Mouse (Mus musculus) bone marrow, adult 2 months (tissue): Measurements from ENCODE around the gene Degs2. TPM values are rescaled to one million over a fixed set of nuclear protein-coding genes. Genes with fewer than 3 reads are reported as not detected.
A peak's percentile ranks its signal among the peaks of the same experiment; 100 is the strongest.

Source experiments
- H3K27ac ChIP-seq: fragments of 200-500 bp; 2 replicates; pipeline ENCODE4 v1.5.1; 2012; ENCODE audit warnings: low read depth, mild to moderate bottlenecking, control low read depth, inconsistent platforms, low read length; ENCODE audit not compliant: control insufficient read depth, poor library complexity, insufficient read depth
- H3K4me1 ChIP-seq: fragments of 200-500 bp; 2 replicates; pipeline ENCODE4 v1.6.1; 2011; ENCODE audit warnings: low read length; ENCODE audit not compliant: control insufficient read depth, insufficient read depth
- H3K4me3 ChIP-seq: fragments of 200-500 bp; replicated peaks from 2 replicates; pipeline ENCODE3; 2011; ENCODE audit warnings: mild to moderate bottlenecking, low read depth, low read length, control low read depth; ENCODE audit not compliant: control insufficient read depth
- CTCF ChIP-seq: fragments of 200-500 bp; IDR thresholded peaks from 2 replicates; pipeline ENCODE4 v1.5.1; 2011; ENCODE audit warnings: low read length, control low read depth; ENCODE audit not compliant: control insufficient read depth, insufficient read depth
- POLR2A ChIP-seq: fragments of 200-500 bp; IDR thresholded peaks from 2 replicates; pipeline ENCODE4 v1.6.1; 2011; ENCODE audit warnings: low read depth, mild to moderate bottlenecking, control low read depth, low read length, borderline replicate concordance; ENCODE audit not compliant: control insufficient read depth
- WGBS: fragments of 180-500 bp; shearing (Covaris S2); methylation state at CpG from one replicate; pipeline ENCODE4 v1.1.7; 2018; 5-methylcytosine and 5-hydroxymethylcytosine counted together
- polyA plus RNA-seq: library from polyadenylated mRNA; stranded (reverse); fragments of >200 nt; gene quantifications from 2 replicates; pipeline ENCODE4 v1.2.4, GENCODE M21; 2011; ENCODE audit warnings: low replicate concordance; ENCODE audit not compliant: missing spikeins, insufficient read depth, insufficient read length

Degs2 gene
- polyA plus RNA-seq, 1 experiment: not detected

DNA sequence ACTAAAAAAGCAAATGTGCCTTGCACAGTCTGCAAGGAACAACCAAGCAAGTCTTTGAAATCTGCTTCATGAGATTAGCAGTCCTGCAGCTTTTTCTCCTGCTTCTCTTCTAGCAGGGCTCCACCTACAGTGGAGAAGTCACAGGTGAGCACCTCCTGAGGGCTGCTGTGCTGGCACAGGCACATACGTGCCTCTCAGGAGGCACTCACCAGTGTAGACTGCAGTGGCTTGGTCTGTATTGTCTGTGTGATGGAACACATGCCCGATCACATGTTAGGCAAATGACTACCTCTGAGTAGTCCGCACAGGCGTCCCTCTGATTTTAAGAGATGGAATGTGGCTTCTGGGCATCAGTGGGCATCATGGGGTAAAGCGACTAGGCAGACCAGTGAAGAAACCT, 25.0 kb downstream of the Degs2 start:
- Histone ChIP-seq H3K4me3 (no peak overlapping the region), H3K27ac (no peak overlapping the region), H3K4me1 (no peaks in the 10 kb centered on the region)
- WGBS: 87% methylated on average over 5 of the region's 5 CpGs
- TF ChIP-seq POLR2A (no peak), CTCF (no peak)

- TF ChIP-seq CTCF (peak; percentile 13; the same call in 1 of the 2 replicates), POLR2A (no peak)
- no peak overlapping the region for H3K27ac ChIP-seq
- no peak overlapping the region for H3K4me3 ChIP-seq
- no peaks in the 10 kb centered on the region for H3K4me1 ChIP-seq
- 83% methylated on average over 8 of the region's 8 CpGs for WGBS
These were observed 26.3 kb downstream of the Degs2 start for GRCm38 (mm10) chr12:108675614-108676401.

DNA sequence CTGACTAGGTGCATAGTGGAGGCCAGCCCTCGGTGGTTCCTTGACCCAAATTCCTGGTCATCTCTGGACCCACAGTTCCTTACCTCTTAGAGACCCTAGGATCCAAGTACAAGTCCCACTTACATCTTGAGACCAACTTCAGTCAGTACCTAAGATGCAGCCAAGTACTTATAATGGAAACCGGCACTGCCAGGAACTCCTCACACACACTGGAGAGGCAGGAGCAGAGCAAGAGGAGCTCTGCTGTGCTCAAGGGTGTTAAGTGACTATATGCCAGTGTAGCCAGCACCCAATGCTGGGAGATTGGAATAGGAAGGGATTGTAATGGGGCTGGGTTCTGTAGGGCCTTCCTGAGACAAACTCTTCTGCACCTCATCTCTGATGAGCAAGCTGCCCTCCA, 27.2 kb downstream of the Degs2 start:
- Histone ChIP-seq H3K4me1 (no peaks in the 10 kb centered on the region), H3K4me3 (no peak overlapping the region), H3K27ac (no peak overlapping the region)
- no peak for TF ChIP-seq POLR2A
- no peak for TF ChIP-seq CTCF
- 82% methylated on average over 2 of the region's 2 CpGs for WGBS

DNA sequence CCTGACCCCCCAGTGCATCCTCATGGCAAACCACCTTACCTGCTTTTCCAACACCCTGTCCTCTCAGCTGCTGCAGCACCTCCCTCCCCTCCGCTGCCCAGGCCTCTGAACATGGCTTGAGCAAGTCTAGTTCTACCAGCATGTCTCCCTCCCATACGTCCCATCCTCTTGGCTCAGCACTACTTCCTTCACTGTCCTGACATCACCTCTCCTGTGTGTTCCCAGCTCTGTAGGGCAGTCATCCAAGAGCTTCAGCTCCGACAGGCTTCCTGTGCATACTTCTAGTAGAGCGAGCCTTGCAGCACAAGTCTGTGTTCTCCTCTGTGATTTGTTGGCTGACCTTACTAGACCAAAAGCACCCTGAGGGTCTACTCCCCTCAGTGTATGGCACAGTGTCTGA, 27.6 kb downstream of the Degs2 start:
- WGBS: 82% methylated on average over 4 of the region's 4 CpGs
- Histone ChIP-seq H3K4me1 (no peaks in the 10 kb centered on the region), H3K27ac (no peak overlapping the region), H3K4me3 (no peak overlapping the region)
- TF ChIP-seq CTCF: no peak
- TF ChIP-seq POLR2A: no peak

DNA sequence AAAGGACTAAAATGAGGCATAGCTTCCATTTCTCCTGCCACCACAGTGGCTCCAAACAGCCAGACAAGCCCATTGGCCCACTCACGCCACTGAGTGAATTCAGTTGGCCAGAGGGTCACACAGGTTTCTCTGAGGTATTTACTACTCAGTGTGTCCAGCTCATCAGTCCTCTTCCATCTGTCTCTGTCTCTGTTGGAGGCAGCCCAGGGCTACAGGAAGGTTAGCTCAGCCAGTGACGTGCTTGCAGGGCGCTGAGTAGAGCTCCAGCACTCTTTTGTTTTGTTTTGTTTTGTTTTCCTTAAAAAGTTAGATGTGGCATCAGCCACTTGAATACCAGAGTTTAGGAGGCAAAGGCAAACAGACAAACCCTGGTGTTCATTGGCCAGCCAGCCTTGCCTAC, 28.6 kb downstream of the Degs2 start:
- TF ChIP-seq POLR2A (no peak), CTCF (no peak)
- no peak overlapping the region for H3K4me3 ChIP-seq
- H3K27ac ChIP-seq: no peak overlapping the region
- 70% methylated on average over 3 of the region's 3 CpGs for WGBS
- H3K4me1 ChIP-seq: no peaks in the 10 kb centered on the region

GRCm38 (mm10) chr12:108672908-108673307, 29.2 kb downstream of the Degs2 start:
- Histone ChIP-seq H3K27ac (no peak overlapping the region), H3K4me3 (no peak overlapping the region), H3K4me1 (no peaks in the 10 kb centered on the region)
- WGBS: 70% methylated on average over 4 of the region's 4 CpGs
- TF ChIP-seq POLR2A (no peak), CTCF (no peak)

- TF ChIP-seq POLR2A (no peak), CTCF (no peak)
- Histone ChIP-seq H3K27ac (no peak overlapping the region), H3K4me3 (no peak overlapping the region), H3K4me1 (no peaks in the 10 kb centered on the region)
- WGBS: 44% methylated on average over 2 of the region's 2 CpGs
These were observed 30.6 kb downstream of the Degs2 start for GRCm38 (mm10) chr12:108671541-108671940.

DNA sequence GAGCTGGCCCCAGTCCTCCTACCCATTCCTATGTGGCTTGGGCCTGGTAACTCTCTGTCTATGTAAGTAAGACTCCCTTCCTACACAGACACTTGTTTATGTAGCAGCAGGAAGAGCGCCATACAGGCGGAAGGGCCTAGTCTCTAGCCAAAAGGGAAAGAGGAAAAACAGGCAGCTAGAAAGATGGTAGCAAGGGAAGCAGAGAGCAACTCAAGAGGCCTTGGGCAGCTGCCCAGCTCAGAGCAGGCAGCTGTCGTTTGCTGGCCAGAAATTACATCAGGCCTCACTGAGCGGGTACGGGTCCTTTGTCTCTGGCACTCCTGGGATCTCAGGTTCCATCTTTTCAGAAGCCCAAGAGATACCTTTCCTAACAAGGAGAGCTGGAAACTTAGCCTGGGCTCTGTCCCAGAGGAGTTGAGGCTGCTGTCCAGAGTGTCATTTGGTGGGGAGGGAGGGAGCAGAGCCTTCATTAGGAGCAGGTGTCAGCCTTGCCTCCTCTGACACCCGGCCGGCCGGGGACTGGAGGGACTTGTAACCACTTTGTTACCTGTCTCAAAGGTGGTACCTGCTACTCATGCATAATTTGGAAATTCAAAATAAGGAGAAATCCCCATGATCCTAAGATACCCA, 33.4 kb downstream of the Degs2 start:
- no peaks in the 10 kb centered on the region for H3K4me1 ChIP-seq
- no peak for TF ChIP-seq POLR2A
- no peak for TF ChIP-seq CTCF
- 83% methylated on average over 8 of the region's 8 CpGs for WGBS
- no peak overlapping the region for H3K4me3 ChIP-seq
- H3K27ac ChIP-seq: no peak overlapping the region
